Mouse (Mus musculus): ENCODE data around the gene Mrc2. TPM values are rescaled to one million over a fixed set of nuclear protein-coding genes. Genes with fewer than 3 reads are reported as not detected.

Mrc2 gene
- total RNA-seq, 1 experiment = 16.5 TPM

GRCm38 (mm10) chr11:105373881-105374280 is 81.4 kb downstream of the Mrc2 start:
- Histone ChIP-seq H3K36me3 (ENCODE audit: control insufficient read depth, insufficient read depth, low read length, poor library complexity, severe bottlenecking) (no peaks in the 10 kb centered on the region), H3K9ac (ENCODE audit: insufficient read depth, low read depth, low read length, poor library complexity, severe bottlenecking) (no peak overlapping the region), H3K9me3 (ENCODE audit: control insufficient read depth, insufficient read depth, low read depth, low read length) (no peaks in the 10 kb centered on the region), H3K4me1 (ENCODE audit: control insufficient read depth in 2 of 2, insufficient read depth in 2 of 2, low read length in 2 of 2, poor library complexity in 1 of 2) (no peaks in the 10 kb centered on the region), H3K27ac (ENCODE audit: insufficient read depth, low read depth, low read length, poor library complexity, severe bottlenecking) (no peak overlapping the region), H3K4me3 (ENCODE audit: insufficient read depth in 1 of 2, low read depth in 1 of 2, low read length in 2 of 2, poor library complexity in 1 of 2, severe bottlenecking in 1 of 2) (no peak overlapping the region)
- in situ Hi-C loops (cut with MboI; ENCODE audit: low sequenced_read_pairs in 2 of 2, unreplicated experiment in 2 of 2) = loop anchor here in 1 of 2 experiments (25.0 kb wide), 2 partner anchors 213 to 538 kb away; partner anchors contain the start of gene Tanc2
- DNase-seq (ENCODE audit: low read depth, low spot score) = no peak
- TF ChIP-seq ZNF384 (IDR thresholded peaks at IDR 0.05; ENCODE audit: low read depth, low read length) = no peak
- no peak for TF ChIP-seq ZC3H11A (IDR thresholded peaks at IDR 0.05; ENCODE audit: borderline replicate concordance, low read depth, low read length)
- TF ChIP-seq MAFK (IDR thresholded peaks at IDR 0.05; ENCODE audit: insufficient read depth, low read depth, low read length) = no peak
- TF ChIP-seq HCFC1 (IDR thresholded peaks at IDR 0.05; ENCODE audit: borderline replicate concordance, insufficient read depth, low read length) = no peak
- TF ChIP-seq CHD2 (IDR thresholded peaks at IDR 0.05; ENCODE audit: low read depth, low read length) = no peak

- no peaks in the 10 kb centered on the region for H3K4me1 ChIP-seq (ENCODE audit: control insufficient read depth in 2 of 2, insufficient read depth in 2 of 2, low read length in 2 of 2, poor library complexity in 1 of 2)
- no peaks in the 10 kb centered on the region for H3K36me3 ChIP-seq (ENCODE audit: control insufficient read depth, insufficient read depth, low read length, poor library complexity, severe bottlenecking)
- no peak overlapping the region for H3K4me3 ChIP-seq (ENCODE audit: insufficient read depth in 1 of 2, low read depth in 1 of 2, low read length in 2 of 2, poor library complexity in 1 of 2, severe bottlenecking in 1 of 2)
- in situ Hi-C loops (cut with MboI; ENCODE audit: low sequenced_read_pairs in 2 of 2, unreplicated experiment in 2 of 2) = loop anchor here in 1 of 2 experiments (25.0 kb wide), 2 partner anchors 213 to 538 kb away; partner anchors contain the start of gene Tanc2
- DNase-seq (ENCODE audit: low read depth, low spot score) = no peak
- no peak overlapping the region for H3K27ac ChIP-seq (ENCODE audit: insufficient read depth, low read depth, low read length, poor library complexity, severe bottlenecking)
- H3K9me3 ChIP-seq (ENCODE audit: control insufficient read depth, insufficient read depth, low read depth, low read length) = no peaks in the 10 kb centered on the region
- TF ChIP-seq CHD2 (IDR thresholded peaks at IDR 0.05; ENCODE audit: low read depth, low read length) (no peak), ZNF384 (IDR thresholded peaks at IDR 0.05; ENCODE audit: low read depth, low read length) (no peak), ZC3H11A (IDR thresholded peaks at IDR 0.05; ENCODE audit: borderline replicate concordance, low read depth, low read length) (no peak), MAFK (IDR thresholded peaks at IDR 0.05; ENCODE audit: insufficient read depth, low read depth, low read length) (no peak), HCFC1 (IDR thresholded peaks at IDR 0.05; ENCODE audit: borderline replicate concordance, insufficient read depth, low read length) (no peak)
- no peak overlapping the region for H3K9ac ChIP-seq (ENCODE audit: insufficient read depth, low read depth, low read length, poor library complexity, severe bottlenecking)
These were observed 82.2 kb downstream of the Mrc2 start for GRCm38 (mm10) chr11:105374526-105375175.

GRCm38 (mm10) chr11:105375821-105376235 is 83.4 kb downstream of the Mrc2 start:
- Histone ChIP-seq H3K36me3 (ENCODE audit: control insufficient read depth, insufficient read depth, low read length, poor library complexity, severe bottlenecking) (no peaks in the 10 kb centered on the region), H3K9me3 (ENCODE audit: control insufficient read depth, insufficient read depth, low read depth, low read length) (no peaks in the 10 kb centered on the region), H3K4me1 (ENCODE audit: control insufficient read depth in 2 of 2, insufficient read depth in 2 of 2, low read length in 2 of 2, poor library complexity in 1 of 2) (no peaks in the 10 kb centered on the region), H3K27ac (ENCODE audit: insufficient read depth, low read depth, low read length, poor library complexity, severe bottlenecking) (no peak overlapping the region), H3K9ac (ENCODE audit: insufficient read depth, low read depth, low read length, poor library complexity, severe bottlenecking) (no peak overlapping the region), H3K4me3 (ENCODE audit: insufficient read depth in 1 of 2, low read depth in 1 of 2, low read length in 2 of 2, poor library complexity in 1 of 2, severe bottlenecking in 1 of 2) (no peak overlapping the region)
- TF ChIP-seq CHD2 (IDR thresholded peaks at IDR 0.05; ENCODE audit: low read depth, low read length) (no peak), MAFK (IDR thresholded peaks at IDR 0.05; ENCODE audit: insufficient read depth, low read depth, low read length) (no peak), ZNF384 (IDR thresholded peaks at IDR 0.05; ENCODE audit: low read depth, low read length) (no peak), HCFC1 (IDR thresholded peaks at IDR 0.05; ENCODE audit: borderline replicate concordance, insufficient read depth, low read length) (no peak), ZC3H11A (IDR thresholded peaks at IDR 0.05; ENCODE audit: borderline replicate concordance, low read depth, low read length) (no peak)
- no peak for DNase-seq (ENCODE audit: low read depth, low spot score)
- in situ Hi-C loops (cut with MboI; ENCODE audit: low sequenced_read_pairs in 2 of 2, unreplicated experiment in 2 of 2) = no loop called here

GRCm38 (mm10) chr11:105385266-105385665 is 92.8 kb downstream of the Mrc2 start:
- Histone ChIP-seq H3K9ac (ENCODE audit: insufficient read depth, low read depth, low read length, poor library complexity, severe bottlenecking) (no peak overlapping the region), H3K4me3 (ENCODE audit: insufficient read depth in 1 of 2, low read depth in 1 of 2, low read length in 2 of 2, poor library complexity in 1 of 2, severe bottlenecking in 1 of 2) (no peak overlapping the region), H3K9me3 (ENCODE audit: control insufficient read depth, insufficient read depth, low read depth, low read length) (no peaks in the 10 kb centered on the region), H3K27ac (ENCODE audit: insufficient read depth, low read depth, low read length, poor library complexity, severe bottlenecking) (no peak overlapping the region), H3K36me3 (ENCODE audit: control insufficient read depth, insufficient read depth, low read length, poor library complexity, severe bottlenecking) (no peaks in the 10 kb centered on the region), H3K4me1 (ENCODE audit: control insufficient read depth in 2 of 2, insufficient read depth in 2 of 2, low read length in 2 of 2, poor library complexity in 1 of 2) (no peaks in the 10 kb centered on the region)
- TF ChIP-seq ZC3H11A (IDR thresholded peaks at IDR 0.05; ENCODE audit: borderline replicate concordance, low read depth, low read length) (no peak), ZNF384 (IDR thresholded peaks at IDR 0.05; ENCODE audit: low read depth, low read length) (no peak), CHD2 (IDR thresholded peaks at IDR 0.05; ENCODE audit: low read depth, low read length) (no peak), HCFC1 (IDR thresholded peaks at IDR 0.05; ENCODE audit: borderline replicate concordance, insufficient read depth, low read length) (no peak), MAFK (IDR thresholded peaks at IDR 0.05; ENCODE audit: insufficient read depth, low read depth, low read length) (no peak)
- in situ Hi-C loops (cut with MboI; ENCODE audit: low sequenced_read_pairs in 2 of 2, unreplicated experiment in 2 of 2) = no loop called here
- no peak for DNase-seq (ENCODE audit: low read depth, low spot score)

Measured in ES-E14 (cell line).